Mouse (Mus musculus) ovary, postnatal 14 days (tissue): ENCODE measurements at regions not wholly inside any gene's neighbourhood (a gene's known extent, or its start where the extent isn't known, plus 50 kb on each side); places are given as distances from the start of the nearest gene placed in this dataset.

ENCODE experiments used
- DNase-seq: peaks from one replicate; pipeline ENCODE4 v3.0.0; 2022; ENCODE audit warnings: low spot score

GRCm38 (mm10) chr9:12692329-12692728, 553.3 kb downstream of the Jrkl start:
- DNase-seq, result peak; percentile 2

- no peak for DNase-seq
Observed at GRCm38 (mm10) chr9:12690948-12691279, 554.7 kb downstream of the Jrkl start.

GRCm38 (mm10) chr9:12690182-12690947, 555.3 kb downstream of the Jrkl start:
- DNase-seq, result no peak
